Mouse (Mus musculus): ENCODE results near the gene Cpt1b. TPM values are rescaled to one million over a fixed set of nuclear protein-coding genes. Genes with fewer than 3 reads are reported as not detected.

Cpt1b gene
- polyA plus RNA-seq, 1 experiment from 2014 or later = 0.63 TPM

Other genes with a start within 250 kb of the Cpt1b start
- gene Plxnb2, start 245.1 kb downstream of the Cpt1b start, polyA plus RNA-seq (2015; fragmentation: Nextera tagmentation; extraction: Ambion mirVana) = 128 and 129 TPM in 2 replicates
- gene Dennd6b, start 229.4 kb downstream of the Cpt1b start, polyA plus RNA-seq (2015; fragmentation: Nextera tagmentation; extraction: Ambion mirVana) = 12.5 and 14.9 TPM in 2 replicates
- 25.4 and 28.5 TPM in 2 replicates for gene Ppp6r2, start 214.3 kb downstream of the Cpt1b start, polyA plus RNA-seq (2015; fragmentation: Nextera tagmentation; extraction: Ambion mirVana)
- 45.3 and 45.9 TPM in 2 replicates for gene Sbf1, start 110.6 kb downstream of the Cpt1b start, polyA plus RNA-seq (2015; fragmentation: Nextera tagmentation; extraction: Ambion mirVana)
- gene Adm2, start 103.1 kb downstream of the Cpt1b start, polyA plus RNA-seq (2015; fragmentation: Nextera tagmentation; extraction: Ambion mirVana) = 0.76 and 1.1 TPM in 2 replicates
- gene Miox, start 91.5 kb downstream of the Cpt1b start, polyA plus RNA-seq (2015; fragmentation: Nextera tagmentation; extraction: Ambion mirVana) = 0.53 and 0.71 TPM in 2 replicates
- 57.3 and 62.3 TPM in 2 replicates for gene Lmf2, start 70.2 kb downstream of the Cpt1b start, polyA plus RNA-seq (2015; fragmentation: Nextera tagmentation; extraction: Ambion mirVana)
- 127 and 141 TPM in 2 replicates for gene Ncaph2, start 70.1 kb downstream of the Cpt1b start, polyA plus RNA-seq (2015; fragmentation: Nextera tagmentation; extraction: Ambion mirVana)
- 6.7 and 7.3 TPM in 2 replicates for gene Sco2, start 52.0 kb downstream of the Cpt1b start, polyA plus RNA-seq (2015; fragmentation: Nextera tagmentation; extraction: Ambion mirVana)
- gene Tymp, start 48.8 kb downstream of the Cpt1b start, polyA plus RNA-seq (2015; fragmentation: Nextera tagmentation; extraction: Ambion mirVana) = 1.3 and 1.5 TPM in 2 replicates
- 0.48 and 0.84 TPM in 2 replicates for gene Odf3b, start 46.6 kb downstream of the Cpt1b start, polyA plus RNA-seq (2015; fragmentation: Nextera tagmentation; extraction: Ambion mirVana)
- gene Klhdc7b, start 40.9 kb downstream of the Cpt1b start, polyA plus RNA-seq (2015; fragmentation: Nextera tagmentation; extraction: Ambion mirVana) = not detected in 2 replicates
- not detected in 2 replicates for gene Syce3, start 15.4 kb downstream of the Cpt1b start, polyA plus RNA-seq (2015; fragmentation: Nextera tagmentation; extraction: Ambion mirVana)
- 3.6 and 4.2 TPM in 2 replicates for gene C730034F03Rik, start 3.7 kb upstream of the Cpt1b start, polyA plus RNA-seq (2015; fragmentation: Nextera tagmentation; extraction: Ambion mirVana)
- gene Gm44502, start 3.8 kb upstream of the Cpt1b start, polyA plus RNA-seq (2015; fragmentation: Nextera tagmentation; extraction: Ambion mirVana) = not detected in 2 replicates
- 51.3 and 55.5 TPM in 2 replicates for gene Chkb, start 4.0 kb upstream of the Cpt1b start, polyA plus RNA-seq (2015; fragmentation: Nextera tagmentation; extraction: Ambion mirVana)
- gene Mapk8ip2, start 28.1 kb upstream of the Cpt1b start, polyA plus RNA-seq (2015; fragmentation: Nextera tagmentation; extraction: Ambion mirVana) = 3.7 and 3.8 TPM in 2 replicates
- gene Arsa, start 51.6 kb upstream of the Cpt1b start, polyA plus RNA-seq (2015; fragmentation: Nextera tagmentation; extraction: Ambion mirVana) = 18.8 TPM in 2 replicates
- gene Shank3, start 73.8 kb upstream of the Cpt1b start, polyA plus RNA-seq (2015; fragmentation: Nextera tagmentation; extraction: Ambion mirVana) = 1.7 and 1.9 TPM in 2 replicates
- gene Acr, start 142.5 kb upstream of the Cpt1b start, polyA plus RNA-seq (2015; fragmentation: Nextera tagmentation; extraction: Ambion mirVana) = 0.14 and 0.23 TPM in 2 replicates
- gene Rabl2, start 166.1 kb upstream of the Cpt1b start, polyA plus RNA-seq (2015; fragmentation: Nextera tagmentation; extraction: Ambion mirVana) = 34.6 and 37.6 TPM in 2 replicates

Measured in stomach, embryonic 15.5 days (tissue).